Mouse (Mus musculus) frontal cortex, adult (tissue): Measurements from ENCODE around the gene Psen1.

Experiments
- ATAC-seq: cut with Nextera tagmentation; 2 replicates; pipeline ENCODE4 v1.9.2; 2017; ENCODE audit warnings: mild to moderate bottlenecking, moderate library complexity, mixed read lengths; ENCODE audit not compliant: low TSS enrichment

Psen1 gene

GRCm38 (mm10) chr12:83776766-83777165 is 88.8 kb downstream of the Psen1 start:
- no peak for ATAC-seq

GRCm38 (mm10) chr12:83780181-83780580 is 92.2 kb downstream of the Psen1 start:
- ATAC-seq = no peak

GRCm38 (mm10) chr12:83781204-83781603 is 93.3 kb downstream of the Psen1 start:
- no peak for ATAC-seq

- no peak for ATAC-seq
Measured at GRCm38 (mm10) chr12:83781640-83782278, 93.8 kb downstream of the Psen1 start.

- ATAC-seq = no peak
Measured at GRCm38 (mm10) chr12:83782669-83783068, 94.7 kb downstream of the Psen1 start.
